Mouse (Mus musculus) forebrain, postnatal 0 days (tissue): Measurements from ENCODE around the gene Txndc17. TPM values are rescaled to one million over a fixed set of nuclear protein-coding genes. Genes with fewer than 3 reads are reported as not detected.

Experiments
- ATAC-seq: fragments of 200-750 bp; cut with Nextera tagmentation; 2 replicates; pipeline ENCODE4 v1.8.0; 2017; ENCODE audit warnings: mild to moderate bottlenecking, moderate library complexity
- DNase-seq: peaks from one replicate; pipeline ENCODE4 v3.0.0-alpha.2; 2015
- H3K27ac ChIP-seq: fragments of 300-500 bp; sonication (generic); 2 replicates; pipeline ENCODE4 v1.5.1; 2014; ENCODE audit warnings: low read depth, mild to moderate bottlenecking, antibody characterized with exemption, low read length, moderate library complexity, mixed read lengths
- H3K27me3 ChIP-seq: fragments of 300-500 bp; sonication (generic); 2 replicates; pipeline ENCODE4 v1.6.1; 2014; ENCODE audit warnings: mild to moderate bottlenecking, low read length, mixed read lengths; ENCODE audit not compliant: insufficient read depth
- H3K36me3 ChIP-seq: fragments of 300-500 bp; sonication (generic); 2 replicates; pipeline ENCODE4 v1.6.1; 2014; ENCODE audit warnings: mild to moderate bottlenecking, moderate library complexity; ENCODE audit not compliant: insufficient read depth
- H3K4me1 ChIP-seq: fragments of 300-500 bp; sonication (generic); 2 replicates; pipeline ENCODE4 v1.6.1; 2014; ENCODE audit warnings: antibody characterized with exemption; ENCODE audit not compliant: insufficient read depth
- H3K4me2 ChIP-seq: fragments of 300-500 bp; sonication (generic); 2 replicates; pipeline ENCODE4 v1.6.1; 2014; ENCODE audit warnings: low read depth, mild to moderate bottlenecking, moderate library complexity
- H3K4me3 ChIP-seq: fragments of 300-500 bp; sonication (generic); 2 replicates; pipeline ENCODE4 v1.5.1; 2014; ENCODE audit warnings: low read depth, low read length, mixed read lengths
- H3K9ac ChIP-seq: fragments of 300-500 bp; sonication (generic); 2 replicates; pipeline ENCODE4 v1.6.1; 2014; ENCODE audit warnings: mild to moderate bottlenecking
- H3K9me3 ChIP-seq: fragments of 300-500 bp; sonication (generic); 2 replicates; pipeline ENCODE4 v1.6.1; 2016; ENCODE audit warnings: low read length
- CTCF ChIP-seq: sonication (generic); IDR thresholded peaks from 2 replicates; pipeline ENCODE4 v1.5.1; 2016; ENCODE audit warnings: antibody characterized with exemption, control low read depth, low read depth
- WGBS: fragments of 180-500 bp; shearing (Covaris S2); extraction: QIAGEN DNeasy Blood & Tissue Kit; methylation state at CpG from one replicate; pipeline ENCODE4 v1.1.7; 2014; 5-methylcytosine and 5-hydroxymethylcytosine counted together
- polyA plus RNA-seq: library from polyadenylated mRNA; unstranded; fragments of >200 nt; fragmentation: Nextera tagmentation; extraction: Ambion mirVana; gene quantifications from 2 replicates; pipeline ENCODE4 v1.2.1, GENCODE M21; 2015
- total RNA-seq: library from RNA; depleted of rRNA; stranded (reverse); fragments of >200 nt; gene quantifications from 2 replicates; pipeline ENCODE4 v1.2.3, GENCODE M21; 2014

Gene Txndc17
- total and polyA plus RNA-seq, 2 experiments from 2014 or later = 61.3 to 134 TPM

DNA sequence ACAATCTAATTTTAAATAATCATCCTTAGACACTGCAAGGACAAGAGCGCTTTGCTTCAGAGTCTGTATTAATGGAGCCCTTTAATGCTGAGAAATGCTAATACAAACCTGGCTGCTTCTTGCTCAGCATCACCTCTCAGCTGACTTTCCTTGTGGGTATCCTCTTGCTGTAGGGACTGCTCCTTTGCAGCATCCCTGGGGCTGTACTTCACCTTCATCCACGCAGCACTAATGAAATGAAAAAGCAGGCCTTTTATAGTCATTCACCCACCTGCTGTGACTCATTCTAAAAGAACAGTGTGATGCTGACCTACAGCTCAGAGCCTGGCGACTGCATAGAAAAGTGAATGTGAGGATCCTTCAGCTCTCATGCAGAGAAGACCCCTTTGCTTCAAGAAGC is 30.8 kb upstream of the Txndc17 start:
- WGBS = 22% methylated on average over 3 of the region's 3 CpGs
- H3K4me3 ChIP-seq = no peak overlapping the region
- no peaks in the 10 kb centered on the region for H3K4me1 ChIP-seq
- ATAC-seq (no peak), DNase-seq (no peak)
- no peak overlapping the region for H3K27ac ChIP-seq
- H3K9me3 ChIP-seq = no peaks in the 10 kb centered on the region
- no peaks in the 10 kb centered on the region for H3K27me3 ChIP-seq
- H3K9ac ChIP-seq = no peak overlapping the region
- no peak overlapping the region for H3K4me2 ChIP-seq
- no peak for TF ChIP-seq CTCF
- H3K36me3 ChIP-seq = peaks cover 63% of the 10 kb centered on the region

DNA sequence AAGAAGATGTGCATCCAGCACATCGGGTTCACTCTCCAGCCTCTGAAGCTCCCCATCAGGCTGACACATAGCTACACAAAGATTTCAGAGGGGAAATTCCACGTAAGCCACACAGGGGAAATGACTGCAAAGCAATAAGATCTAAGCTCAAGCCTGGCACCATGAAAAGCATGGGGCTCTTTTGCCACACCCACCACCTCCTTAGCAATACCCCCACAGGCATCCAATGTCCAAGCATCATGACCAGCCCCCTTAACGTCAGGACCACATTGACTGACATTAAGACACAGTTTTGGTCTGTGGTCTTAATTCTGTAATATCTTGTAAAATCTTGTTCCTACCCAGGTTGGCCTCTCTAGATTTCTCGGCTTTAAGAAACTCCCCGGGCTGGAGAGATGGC is 26.8 kb upstream of the Txndc17 start:
- peaks cover 37% of the 10 kb centered on the region for H3K36me3 ChIP-seq
- no peaks in the 10 kb centered on the region for H3K4me1 ChIP-seq
- ATAC-seq (no peak), DNase-seq (no peak)
- TF ChIP-seq CTCF = no peak
- no peaks in the 10 kb centered on the region for H3K9me3 ChIP-seq
- 89% methylated on average over 5 of the region's 5 CpGs for WGBS
- H3K27me3 ChIP-seq = no peaks in the 10 kb centered on the region
- no peak overlapping the region for H3K27ac ChIP-seq
- no peak overlapping the region for H3K4me2 ChIP-seq
- H3K4me3 ChIP-seq = no peak overlapping the region
- no peak overlapping the region for H3K9ac ChIP-seq

DNA sequence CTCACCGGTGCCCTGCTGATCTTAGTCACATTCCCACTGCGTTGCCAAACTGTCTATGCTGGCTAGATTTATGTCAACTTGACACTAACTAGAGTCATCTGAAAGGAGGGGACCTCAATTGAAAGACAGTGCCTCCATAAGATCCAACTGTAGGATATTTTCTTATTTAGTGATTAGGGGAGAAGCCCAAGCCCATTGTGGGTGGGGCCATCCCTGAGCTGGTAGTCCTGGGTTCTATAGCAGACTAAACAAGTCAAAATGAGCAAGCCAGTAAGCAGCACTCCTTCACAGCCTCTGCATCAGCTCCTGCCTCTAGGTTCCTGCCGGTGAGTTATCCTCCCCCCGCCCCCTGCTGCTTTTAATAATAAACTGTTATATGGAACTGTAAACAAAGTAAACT is 26.2 kb upstream of the Txndc17 start:
- no peak for ATAC-seq
- WGBS = 95% methylated on average over 4 of the region's 4 CpGs
- H3K36me3 ChIP-seq = peaks cover 31% of the 10 kb centered on the region

DNA sequence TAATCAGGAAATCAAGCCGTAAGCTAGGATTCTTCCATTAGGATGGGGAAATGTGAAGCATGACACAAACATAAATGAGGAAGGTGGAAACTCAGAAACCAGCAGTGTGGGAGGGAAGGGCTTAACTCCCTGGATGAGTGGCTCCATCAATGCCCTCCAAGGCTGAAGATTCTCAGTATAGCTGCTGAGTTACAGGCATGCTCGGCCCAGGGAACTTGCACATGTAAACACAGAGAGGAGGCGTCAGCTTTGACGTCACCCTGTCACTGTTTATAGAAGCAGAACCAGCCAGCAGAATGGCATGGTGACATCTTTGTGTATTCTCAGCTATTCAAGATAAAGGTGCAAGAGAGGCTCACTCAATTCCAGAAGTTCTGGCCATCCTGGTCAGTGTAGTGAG is 23.1 kb upstream of the Txndc17 start:
- peaks cover 14% of the 10 kb centered on the region for H3K36me3 ChIP-seq
- no peak overlapping the region for H3K4me3 ChIP-seq
- H3K27ac ChIP-seq = no peak overlapping the region
- H3K9ac ChIP-seq = no peak overlapping the region
- H3K4me2 ChIP-seq = no peak overlapping the region
- H3K4me1 ChIP-seq = no peaks in the 10 kb centered on the region
- 80% methylated on average over 4 of the region's 4 CpGs for WGBS
- DNase-seq (no peak), ATAC-seq (no peak)
- no peak for TF ChIP-seq CTCF
- no peaks in the 10 kb centered on the region for H3K9me3 ChIP-seq
- H3K27me3 ChIP-seq = no peaks in the 10 kb centered on the region

More for the DNA sequence above, 26.2 kb upstream of the Txndc17 start:
- TF ChIP-seq CTCF = no peak
- Histone ChIP-seq H3K4me1 (no peaks in the 10 kb centered on the region), H3K9me3 (no peaks in the 10 kb centered on the region), H3K4me2 (no peak overlapping the region), H3K27ac (no peak overlapping the region), H3K4me3 (no peak overlapping the region), H3K9ac (no peak overlapping the region), H3K27me3 (no peaks in the 10 kb centered on the region)
- DNase-seq = no peak

DNA sequence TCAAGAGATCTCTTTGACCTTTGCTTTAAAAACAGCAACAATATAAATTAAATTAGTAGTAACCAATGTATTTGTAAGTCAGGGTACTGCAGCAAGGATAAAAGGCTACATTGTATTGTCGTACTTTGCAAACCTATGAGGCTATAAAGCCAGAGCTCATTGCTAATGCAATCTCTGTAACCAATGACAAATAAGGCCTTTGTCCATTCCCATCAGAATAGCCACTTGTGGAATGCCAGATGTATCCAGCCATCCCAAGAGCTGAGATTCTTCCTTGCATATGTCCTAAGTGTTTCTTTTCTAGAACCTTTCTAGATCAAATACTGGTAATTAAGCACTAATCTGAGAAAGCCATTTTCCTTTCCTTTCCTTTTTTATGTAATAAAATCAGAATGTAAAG is 16.5 kb upstream of the Txndc17 start:
- Histone ChIP-seq H3K27ac (no peak overlapping the region), H3K4me2 (no peak overlapping the region), H3K27me3 (no peaks in the 10 kb centered on the region), H3K9me3 (no peaks in the 10 kb centered on the region), H3K9ac (no peak overlapping the region), H3K4me1 (no peaks in the 10 kb centered on the region), H3K36me3 (peaks cover 24% of the 10 kb centered on the region), H3K4me3 (no peak overlapping the region)
- no peak for DNase-seq
- 60% methylated on average over 1 of the region's 1 CpGs for WGBS
- ATAC-seq = no peak
- TF ChIP-seq CTCF = no peak

DNA sequence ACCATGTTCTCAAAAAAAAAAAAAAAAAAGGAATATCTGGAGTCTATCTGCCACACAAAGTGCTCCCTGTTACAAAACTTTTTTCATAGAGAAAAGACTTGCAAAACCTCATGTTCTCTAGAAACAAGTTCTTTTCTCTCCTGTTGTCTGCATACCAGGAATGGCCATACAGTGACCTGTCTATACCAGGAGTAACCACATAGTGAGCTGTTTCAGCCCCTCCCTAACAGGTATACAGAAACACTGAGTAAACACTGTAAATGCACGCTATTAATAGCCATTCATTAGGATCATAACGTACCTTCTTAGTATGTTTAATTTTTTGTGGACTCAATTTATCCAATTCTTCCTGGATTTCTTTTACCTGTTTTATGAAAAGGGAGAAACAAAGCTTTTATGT is 13.1 kb upstream of the Txndc17 start:
- peaks cover 32% of the 10 kb centered on the region for H3K36me3 ChIP-seq
- H3K27ac ChIP-seq = no peak overlapping the region
- no peaks in the 10 kb centered on the region for H3K9me3 ChIP-seq
- no peaks in the 10 kb centered on the region for H3K4me1 ChIP-seq
- no peak for TF ChIP-seq CTCF
- ATAC-seq (no peak), DNase-seq (no peak)
- no peaks in the 10 kb centered on the region for H3K27me3 ChIP-seq
- no peak overlapping the region for H3K4me2 ChIP-seq
- 96% methylated on average over 2 of the region's 2 CpGs for whole genome bisulfite sequencing
- H3K9ac ChIP-seq = no peak overlapping the region
- no peak overlapping the region for H3K4me3 ChIP-seq

DNA sequence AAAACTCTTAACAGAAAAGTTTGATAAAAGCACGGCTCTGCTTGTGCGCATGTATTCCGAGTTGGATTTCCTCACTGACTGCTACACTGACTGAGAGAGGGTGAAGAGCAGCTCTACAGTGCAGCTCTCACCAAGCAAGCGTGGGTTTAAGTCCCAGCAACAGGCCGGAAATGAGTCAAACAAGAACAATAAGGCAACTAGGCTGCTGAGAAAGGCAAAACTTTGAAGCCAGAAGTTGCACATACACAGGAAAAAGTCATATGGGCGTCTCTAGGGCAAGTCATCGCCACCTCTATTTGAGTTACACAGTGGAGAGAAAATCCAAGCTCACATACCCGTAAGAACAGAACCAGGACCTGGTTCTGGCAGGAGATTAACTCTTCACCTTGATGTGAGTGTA is 10.8 kb upstream of the Txndc17 start:
- H3K9ac ChIP-seq = no peak overlapping the region
- DNase-seq = no peak
- WGBS = 89% methylated on average over 8 of the region's 8 CpGs
- no peaks in the 10 kb centered on the region for H3K4me1 ChIP-seq
- no peak overlapping the region for H3K4me3 ChIP-seq
- peaks cover 25% of the 10 kb centered on the region for H3K36me3 ChIP-seq
- H3K4me2 ChIP-seq = no peak overlapping the region
- H3K27ac ChIP-seq = no peak overlapping the region
- H3K9me3 ChIP-seq = no peaks in the 10 kb centered on the region
- TF ChIP-seq CTCF = no peak
- no peak for ATAC-seq
- no peaks in the 10 kb centered on the region for H3K27me3 ChIP-seq

DNA sequence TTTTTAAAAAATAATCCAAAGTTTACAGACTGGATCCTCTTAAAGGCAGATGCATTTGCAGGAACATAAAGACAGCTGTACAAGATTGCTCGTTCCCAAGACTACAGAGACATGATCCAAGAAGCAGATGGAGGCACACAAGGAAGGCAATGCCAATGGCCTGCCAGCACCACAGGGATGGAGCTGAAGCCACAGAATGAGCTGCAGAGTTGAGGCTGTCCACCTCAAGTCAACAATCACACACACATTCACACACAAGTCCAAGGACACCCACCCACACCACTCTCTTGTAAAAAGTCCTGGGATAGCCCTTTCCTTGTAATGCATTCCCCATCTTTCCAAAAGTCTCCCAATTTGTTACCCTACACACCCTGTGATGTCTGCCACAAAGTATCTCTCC is 3.9 kb upstream of the Txndc17 start:
- DNase-seq (no peak), ATAC-seq (no peak)
- H3K4me3 ChIP-seq = no peak overlapping the region
- 46% methylated on average over 1 of the region's 1 CpGs for WGBS
- no peak for TF ChIP-seq CTCF
- no peak overlapping the region for H3K27ac ChIP-seq
- no peak overlapping the region for H3K9ac ChIP-seq
- H3K27me3 ChIP-seq = no peaks in the 10 kb centered on the region
- peaks cover 12% of the 10 kb centered on the region for H3K36me3 ChIP-seq
- no peak overlapping the region for H3K4me2 ChIP-seq
- H3K4me1 ChIP-seq = peaks cover 13% of the 10 kb centered on the region
- no peaks in the 10 kb centered on the region for H3K9me3 ChIP-seq
